Mouse (Mus musculus): ENCODE measurements around the gene Pcp2. TPM values are rescaled to one million over a fixed set of nuclear protein-coding genes. Genes with fewer than 3 reads are reported as not detected.

The Pcp2 gene
- polyA plus RNA-seq (2014; fragmentation: Illumina TruSeq; extraction: RNeasy Lipid Tissue Mini Kit (QIAGEN cat#74804); ENCODE audit: insufficient read depth, low read depth, low replicate concordance): not detected

GRCm38 (mm10) chr8:3625445-3625844, at the start of gene Pcp2:
Gene Pcp2 (minus strand): TSS chr8:3625545.

GRCm38 (mm10) chr8:3671980-3672491, 46.7 kb upstream of the Pcp2 start, which contains the start of gene Fcor:
Gene Fcor (minus strand): TSS chr8:3672362.

GRCm38 (mm10) chr8:3665507-3665906, 40.2 kb upstream of the Pcp2 start, which contains the start of gene Mcemp1:
Gene Mcemp1 (plus strand): TSS chr8:3665754.

GRCm38 (mm10) chr8:3655526-3655925, 30.2 kb upstream of the Pcp2 start, which contains the start of gene Retn:
Gene Retn (plus strand): TSS chr8:3655770.

GRCm38 (mm10) chr8:3630647-3631477, 5.5 kb upstream of the Pcp2 start, which contains the start of gene Stxbp2:
Gene Stxbp2 (plus strand): TSS chr8:3630955.

GRCm38 (mm10) chr8:3621199-3621970, 4.0 kb downstream of the Pcp2 start, which contains the start of the genes Xab2 and Pet100:
Gene Xab2 (minus strand): TSS chr8:3621316.
Gene Pet100 (plus strand): TSS chr8:3621548.

GRCm38 (mm10) chr8:3586993-3587390, 38.4 kb downstream of the Pcp2 start, which contains the start of gene Camsap3:
Gene Camsap3 (plus strand): TSS chr8:3587293.

Other genes starting within 250 kb of the Pcp2 start
- 15.3 TPM for gene Arhgef18, start 232.5 kb downstream of the Pcp2 start, polyA plus RNA-seq (2014; fragmentation: Illumina TruSeq; extraction: RNeasy Lipid Tissue Mini Kit (QIAGEN cat#74804); ENCODE audit: insufficient read depth, low read depth, low replicate concordance)
- 7.5 TPM for gene Pex11g, start 157.9 kb downstream of the Pcp2 start, polyA plus RNA-seq (2014; fragmentation: Illumina TruSeq; extraction: RNeasy Lipid Tissue Mini Kit (QIAGEN cat#74804); ENCODE audit: insufficient read depth, low read depth, low replicate concordance)
- not detected for gene Tex45, start 154.7 kb downstream of the Pcp2 start, polyA plus RNA-seq (2014; fragmentation: Illumina TruSeq; extraction: RNeasy Lipid Tissue Mini Kit (QIAGEN cat#74804); ENCODE audit: insufficient read depth, low read depth, low replicate concordance)
- 16.9 TPM for gene Zfp358, start 132.4 kb downstream of the Pcp2 start, polyA plus RNA-seq (2014; fragmentation: Illumina TruSeq; extraction: RNeasy Lipid Tissue Mini Kit (QIAGEN cat#74804); ENCODE audit: insufficient read depth, low read depth, low replicate concordance)
- gene Mcoln1, start 125.1 kb downstream of the Pcp2 start, polyA plus RNA-seq (2014; fragmentation: Illumina TruSeq; extraction: RNeasy Lipid Tissue Mini Kit (QIAGEN cat#74804); ENCODE audit: insufficient read depth, low read depth, low replicate concordance): 27.1 TPM
- 19.3 TPM for gene Pnpla6, start 110.2 kb downstream of the Pcp2 start, polyA plus RNA-seq (2014; fragmentation: Illumina TruSeq; extraction: RNeasy Lipid Tissue Mini Kit (QIAGEN cat#74804); ENCODE audit: insufficient read depth, low read depth, low replicate concordance)
- gene C330021F23Rik, start 57.6 kb downstream of the Pcp2 start, polyA plus RNA-seq (2014; fragmentation: Illumina TruSeq; extraction: RNeasy Lipid Tissue Mini Kit (QIAGEN cat#74804); ENCODE audit: insufficient read depth, low read depth, low replicate concordance): not detected
- gene Camsap3, start 38.3 kb downstream of the Pcp2 start, polyA plus RNA-seq (2014; fragmentation: Illumina TruSeq; extraction: RNeasy Lipid Tissue Mini Kit (QIAGEN cat#74804); ENCODE audit: insufficient read depth, low read depth, low replicate concordance): 16.3 TPM
- 21.9 TPM for gene Xab2, start 4.2 kb downstream of the Pcp2 start, polyA plus RNA-seq (2014; fragmentation: Illumina TruSeq; extraction: RNeasy Lipid Tissue Mini Kit (QIAGEN cat#74804); ENCODE audit: insufficient read depth, low read depth, low replicate concordance)
- 83.2 TPM for gene Pet100, start 4.0 kb downstream of the Pcp2 start, polyA plus RNA-seq (2014; fragmentation: Illumina TruSeq; extraction: RNeasy Lipid Tissue Mini Kit (QIAGEN cat#74804); ENCODE audit: insufficient read depth, low read depth, low replicate concordance)
- gene Stxbp2, start 5.4 kb upstream of the Pcp2 start, polyA plus RNA-seq (2014; fragmentation: Illumina TruSeq; extraction: RNeasy Lipid Tissue Mini Kit (QIAGEN cat#74804); ENCODE audit: insufficient read depth, low read depth, low replicate concordance): 57.5 TPM
- 55.2 TPM for gene Retn, start 30.2 kb upstream of the Pcp2 start, polyA plus RNA-seq (2014; fragmentation: Illumina TruSeq; extraction: RNeasy Lipid Tissue Mini Kit (QIAGEN cat#74804); ENCODE audit: insufficient read depth, low read depth, low replicate concordance)
- gene Mcemp1, start 40.2 kb upstream of the Pcp2 start, polyA plus RNA-seq (2014; fragmentation: Illumina TruSeq; extraction: RNeasy Lipid Tissue Mini Kit (QIAGEN cat#74804); ENCODE audit: insufficient read depth, low read depth, low replicate concordance): 26.2 TPM
- 17.8 TPM for gene Fcor, start 46.8 kb upstream of the Pcp2 start, polyA plus RNA-seq (2014; fragmentation: Illumina TruSeq; extraction: RNeasy Lipid Tissue Mini Kit (QIAGEN cat#74804); ENCODE audit: insufficient read depth, low read depth, low replicate concordance)
- 18.4 TPM for gene Trappc5, start 50.8 kb upstream of the Pcp2 start, polyA plus RNA-seq (2014; fragmentation: Illumina TruSeq; extraction: RNeasy Lipid Tissue Mini Kit (QIAGEN cat#74804); ENCODE audit: insufficient read depth, low read depth, low replicate concordance)
- 9.2 TPM for gene Fcer2a, start 68.6 kb upstream of the Pcp2 start, polyA plus RNA-seq (2014; fragmentation: Illumina TruSeq; extraction: RNeasy Lipid Tissue Mini Kit (QIAGEN cat#74804); ENCODE audit: insufficient read depth, low read depth, low replicate concordance)
- 1.3 TPM for gene Clec4g, start 95.1 kb upstream of the Pcp2 start, polyA plus RNA-seq (2014; fragmentation: Illumina TruSeq; extraction: RNeasy Lipid Tissue Mini Kit (QIAGEN cat#74804); ENCODE audit: insufficient read depth, low read depth, low replicate concordance)
- 15.2 TPM for gene Cd209a, start 123.4 kb upstream of the Pcp2 start, polyA plus RNA-seq (2014; fragmentation: Illumina TruSeq; extraction: RNeasy Lipid Tissue Mini Kit (QIAGEN cat#74804); ENCODE audit: insufficient read depth, low read depth, low replicate concordance)
- 0.12 TPM for gene Cd209e, start 228.8 kb upstream of the Pcp2 start, polyA plus RNA-seq (2014; fragmentation: Illumina TruSeq; extraction: RNeasy Lipid Tissue Mini Kit (QIAGEN cat#74804); ENCODE audit: insufficient read depth, low read depth, low replicate concordance)